Mouse (Mus musculus): ENCODE data around the gene Gprin3. TPM values are rescaled to one million over a fixed set of nuclear protein-coding genes. Genes with fewer than 3 reads are reported as not detected.

Gprin3 gene
- polyA plus RNA-seq, 1 experiment, result 1.8 TPM

GRCm38 (mm10) chr6:59407482-59407997 lies 18.6 kb downstream of the Gprin3 start:
- DNase-seq, result no peak
- TF ChIP-seq POLR2A (IDR thresholded peaks at IDR 0.05; ENCODE audit: borderline replicate concordance, insufficient read depth, low read length) (no peak), CTCF (IDR thresholded peaks at IDR 0.05; ENCODE audit: borderline replicate concordance, insufficient read depth, low read depth, low read length) (no peak)
- Histone ChIP-seq H3K27ac (ENCODE audit: insufficient read depth, low read length) (no peak overlapping the region), H3K27me3 (ENCODE audit: control insufficient read depth, insufficient read depth, low read length) (no peaks in the 10 kb centered on the region), H3K4me3 (replicated peaks; ENCODE audit: insufficient read depth, low read depth, low read length) (no peak overlapping the region), H3K4me1 (ENCODE audit: control insufficient read depth, insufficient read depth, low read length) (no peaks in the 10 kb centered on the region; the same call in 1 of the 2 replicates)
- 66% methylated on average over 4 of the region's 4 CpGs for WGBS

GRCm38 (mm10) chr6:59390208-59390607 lies 35.9 kb downstream of the Gprin3 start:
- no peak for TF ChIP-seq CTCF (IDR thresholded peaks at IDR 0.05; ENCODE audit: borderline replicate concordance, insufficient read depth, low read depth, low read length)
- TF ChIP-seq POLR2A (IDR thresholded peaks at IDR 0.05; ENCODE audit: borderline replicate concordance, insufficient read depth, low read length), result no peak
- H3K27me3 ChIP-seq (ENCODE audit: control insufficient read depth, insufficient read depth, low read length), result no peaks in the 10 kb centered on the region
- H3K27ac ChIP-seq (ENCODE audit: insufficient read depth, low read length), result no peak overlapping the region
- H3K4me3 ChIP-seq (replicated peaks; ENCODE audit: insufficient read depth, low read depth, low read length), result no peak overlapping the region
- peaks cover 5% of the 10 kb centered on the region for H3K4me1 ChIP-seq (ENCODE audit: control insufficient read depth, insufficient read depth, low read length)
- WGBS, result 60% methylated on average over 3 of the region's 3 CpGs
- DNase-seq, result no peak

- TF ChIP-seq CTCF (IDR thresholded peaks at IDR 0.05; ENCODE audit: borderline replicate concordance, insufficient read depth, low read depth, low read length) (no peak), POLR2A (IDR thresholded peaks at IDR 0.05; ENCODE audit: borderline replicate concordance, insufficient read depth, low read length) (no peak)
- no peak overlapping the region for H3K4me3 ChIP-seq (replicated peaks; ENCODE audit: insufficient read depth, low read depth, low read length)
- no peak overlapping the region for H3K27ac ChIP-seq (ENCODE audit: insufficient read depth, low read length)
- no peaks in the 10 kb centered on the region for H3K4me1 ChIP-seq (ENCODE audit: control insufficient read depth, insufficient read depth, low read length)
- no peak for DNase-seq
- H3K27me3 ChIP-seq (ENCODE audit: control insufficient read depth, insufficient read depth, low read length), result no peaks in the 10 kb centered on the region
Observed at GRCm38 (mm10) chr6:59365300-59365699, 60.8 kb downstream of the Gprin3 start.

GRCm38 (mm10) chr6:59363282-59363681 lies 62.8 kb downstream of the Gprin3 start:
- Histone ChIP-seq H3K27me3 (ENCODE audit: control insufficient read depth, insufficient read depth, low read length) (no peaks in the 10 kb centered on the region), H3K27ac (ENCODE audit: insufficient read depth, low read length) (no peak overlapping the region), H3K4me3 (replicated peaks; ENCODE audit: insufficient read depth, low read depth, low read length) (no peak overlapping the region), H3K4me1 (ENCODE audit: control insufficient read depth, insufficient read depth, low read length) (no peaks in the 10 kb centered on the region)
- TF ChIP-seq CTCF (IDR thresholded peaks at IDR 0.05; ENCODE audit: borderline replicate concordance, insufficient read depth, low read depth, low read length) (no peak), POLR2A (IDR thresholded peaks at IDR 0.05; ENCODE audit: borderline replicate concordance, insufficient read depth, low read length) (no peak)
- no peak for DNase-seq
- WGBS, result 92% methylated on average over 2 of the region's 2 CpGs

GRCm38 (mm10) chr6:59354943-59355342 lies 71.2 kb downstream of the Gprin3 start:
- Histone ChIP-seq H3K27me3 (ENCODE audit: control insufficient read depth, insufficient read depth, low read length) (no peaks in the 10 kb centered on the region), H3K4me3 (replicated peaks; ENCODE audit: insufficient read depth, low read depth, low read length) (no peak overlapping the region), H3K27ac (ENCODE audit: insufficient read depth, low read length) (no peak overlapping the region), H3K4me1 (ENCODE audit: control insufficient read depth, insufficient read depth, low read length) (peaks cover 15% of the 10 kb centered on the region)
- TF ChIP-seq CTCF (IDR thresholded peaks at IDR 0.05; ENCODE audit: borderline replicate concordance, insufficient read depth, low read depth, low read length) (no peak), POLR2A (IDR thresholded peaks at IDR 0.05; ENCODE audit: borderline replicate concordance, insufficient read depth, low read length) (no peak)
- WGBS, result 74% methylated on average over 7 of the region's 7 CpGs
- no peak for DNase-seq

GRCm38 (mm10) chr6:59351108-59351789 lies 74.8 kb downstream of the Gprin3 start:
- TF ChIP-seq CTCF (IDR thresholded peaks at IDR 0.05; ENCODE audit: borderline replicate concordance, insufficient read depth, low read depth, low read length), result no peak
- no peak for TF ChIP-seq POLR2A (IDR thresholded peaks at IDR 0.05; ENCODE audit: borderline replicate concordance, insufficient read depth, low read length)
- DNase-seq, result peak; percentile 71 to 86
- 45% methylated on average over 5 of the region's 5 CpGs for WGBS

GRCm38 (mm10) chr6:59348673-59349072 lies 77.4 kb downstream of the Gprin3 start:
- Histone ChIP-seq H3K27ac (ENCODE audit: insufficient read depth, low read length) (no peak overlapping the region; the same call in 1 of the 2 replicates), H3K27me3 (ENCODE audit: control insufficient read depth, insufficient read depth, low read length) (no peaks in the 10 kb centered on the region), H3K4me3 (replicated peaks; ENCODE audit: insufficient read depth, low read depth, low read length) (no peak overlapping the region), H3K4me1 (ENCODE audit: control insufficient read depth, insufficient read depth, low read length) (peaks cover 12% of the 10 kb centered on the region)
- no peak for TF ChIP-seq CTCF (IDR thresholded peaks at IDR 0.05; ENCODE audit: borderline replicate concordance, insufficient read depth, low read depth, low read length)
- TF ChIP-seq POLR2A (IDR thresholded peaks at IDR 0.05; ENCODE audit: borderline replicate concordance, insufficient read depth, low read length), result no peak
- no peak for DNase-seq
- WGBS, result 83% methylated on average over 1 of the region's 1 CpGs

More at GRCm38 (mm10) chr6:59351108-59351789, 74.8 kb downstream of the Gprin3 start:
- Histone ChIP-seq H3K4me3 (replicated peaks; ENCODE audit: insufficient read depth, low read depth, low read length) (no peak overlapping the region), H3K4me1 (ENCODE audit: control insufficient read depth, insufficient read depth, low read length) (peaks cover 15% of the 10 kb centered on the region), H3K27me3 (ENCODE audit: control insufficient read depth, insufficient read depth, low read length) (no peaks in the 10 kb centered on the region), H3K27ac (ENCODE audit: insufficient read depth, low read length) (peak overlapping the region; percentile 48; the same call in 1 of the 2 replicates)

GRCm38 (mm10) chr6:59341146-59341545 lies 84.9 kb downstream of the Gprin3 start:
- H3K27me3 ChIP-seq (ENCODE audit: control insufficient read depth, insufficient read depth, low read length), result no peaks in the 10 kb centered on the region
- H3K27ac ChIP-seq (ENCODE audit: insufficient read depth, low read length), result no peak overlapping the region
- 91% methylated on average over 1 of the region's 1 CpGs for WGBS
- TF ChIP-seq POLR2A (IDR thresholded peaks at IDR 0.05; ENCODE audit: borderline replicate concordance, insufficient read depth, low read length) (no peak), CTCF (IDR thresholded peaks at IDR 0.05; ENCODE audit: borderline replicate concordance, insufficient read depth, low read depth, low read length) (no peak)
- no peak for DNase-seq
- no peak overlapping the region for H3K4me3 ChIP-seq (replicated peaks; ENCODE audit: insufficient read depth, low read depth, low read length)
- H3K4me1 ChIP-seq (ENCODE audit: control insufficient read depth, insufficient read depth, low read length), result no peaks in the 10 kb centered on the region

Data from cerebellum, adult 2 months (tissue).